Mouse (Mus musculus): Measurements from ENCODE around the gene Rpl18. TPM values are rescaled to one million over a fixed set of nuclear protein-coding genes. Genes with fewer than 3 reads are reported as not detected.

Rpl18 gene
- 1,026 and 1,114 TPM in 2 replicates for polyA plus RNA-seq (2014; fragmentation: Nextera tagmentation; extraction: Ambion mirVana)

DNA sequence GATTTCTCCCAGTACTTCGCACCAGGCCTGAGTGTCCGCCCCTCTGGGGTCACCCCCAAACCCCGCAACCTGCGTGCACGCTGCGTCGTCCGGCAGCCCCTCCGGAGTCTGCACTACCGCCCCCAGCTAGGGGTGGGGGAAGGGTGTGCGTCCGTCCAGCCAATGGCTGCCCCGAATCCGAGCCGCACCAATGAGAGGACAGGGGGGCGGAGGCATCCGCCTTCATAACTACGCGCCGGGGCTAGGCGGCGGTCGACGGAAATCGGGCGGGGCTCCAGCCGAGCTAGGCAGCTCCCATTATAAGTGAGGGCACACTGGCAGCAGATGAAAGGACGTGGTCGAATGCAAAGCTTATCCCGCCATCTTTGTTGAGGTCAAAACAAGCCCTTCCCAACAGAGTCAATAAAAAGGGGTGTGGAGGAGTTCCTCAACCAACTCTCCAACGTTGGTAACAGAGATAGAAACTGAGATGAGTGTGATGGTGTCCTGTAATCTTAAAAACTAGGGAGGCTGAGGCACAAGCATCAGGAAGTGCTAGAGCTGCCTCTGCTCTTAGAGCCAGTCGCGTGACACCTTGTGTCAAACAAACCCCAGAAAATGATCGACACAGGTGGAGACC, at the start of gene Rpl18:
Rpl18 (plus strand) TSS at position 368 of the 619 bp plus-strand sequence.
- Histone ChIP-seq H3K9me3 (replicated peaks; ENCODE audit: control insufficient read depth, low read length) (no peaks in the 10 kb centered on the region), H3K4me2 (ENCODE audit: low read depth, low read length) (peak within 1 kb of the TSS; percentile 85), H3K4me3 (ENCODE audit: low read depth, low read length) (peak within 1 kb of the TSS; percentile 67), H3K27ac (replicated peaks; ENCODE audit: low read depth, low read length) (no peak within 1 kb of the TSS), H3K36me3 (replicated peaks; ENCODE audit: control insufficient read depth, insufficient read depth, low read depth, low read length) (peaks cover 17% of the 10 kb centered on the region), H3K9ac (replicated peaks; ENCODE audit: low read length) (peak within 1 kb of the TSS; percentile 65), H3K4me1 (ENCODE audit: control insufficient read depth, insufficient read depth, low read length) (peaks cover 10% of the 10 kb centered on the region), H3K27me3 (ENCODE audit: control insufficient read depth, insufficient read depth, low read length) (no peaks in the 10 kb centered on the region)
- DNase-seq (ENCODE audit: low spot score) (peak; percentile 98), ATAC-seq (replicated peaks; ENCODE audit: insufficient number of reproducible peaks, low FRiP score, low TSS enrichment, low read depth) (peak; percentile 86)
- 8% methylated on average over 34 of the region's 34 CpGs for WGBS

DNA sequence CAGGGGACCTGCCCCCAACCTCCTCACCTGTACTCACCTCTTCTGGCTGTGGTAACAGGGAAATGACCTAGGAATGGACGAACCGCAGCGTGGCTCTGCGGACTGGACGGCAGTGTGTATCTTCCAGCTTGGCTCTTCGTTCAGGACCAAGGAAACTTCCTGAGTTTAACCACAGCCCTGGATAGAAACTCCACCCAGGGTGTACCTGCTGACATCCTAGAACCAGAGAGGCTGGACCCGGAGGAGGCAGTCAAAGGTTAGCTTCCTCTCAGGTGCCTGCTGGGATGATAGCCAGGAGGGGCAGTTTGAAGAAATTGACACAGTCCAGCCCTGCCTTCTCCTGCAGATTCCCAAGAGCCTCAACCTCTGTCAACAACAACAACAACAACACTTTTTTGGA, 49.1 kb upstream of the Rpl18 start, which contains the start of gene Fut2:
Fut2 (minus strand) TSS at position 234 of the 400 bp plus-strand sequence.
- ATAC-seq (replicated peaks; ENCODE audit: insufficient number of reproducible peaks, low FRiP score, low TSS enrichment, low read depth) (no peak), DNase-seq (ENCODE audit: low spot score) (no peak)
- Histone ChIP-seq H3K36me3 (replicated peaks; ENCODE audit: control insufficient read depth, insufficient read depth, low read depth, low read length) (no peaks in the 10 kb centered on the region), H3K27me3 (ENCODE audit: control insufficient read depth, insufficient read depth, low read length) (no peaks in the 10 kb centered on the region), H3K9me3 (replicated peaks; ENCODE audit: control insufficient read depth, low read length) (no peaks in the 10 kb centered on the region), H3K4me1 (ENCODE audit: control insufficient read depth, insufficient read depth, low read length) (no peaks in the 10 kb centered on the region), H3K9ac (replicated peaks; ENCODE audit: low read length) (no peak within 1 kb of the TSS), H3K4me3 (ENCODE audit: low read depth, low read length) (no peak within 1 kb of the TSS), H3K4me2 (ENCODE audit: low read depth, low read length) (no peak within 1 kb of the TSS), H3K27ac (replicated peaks; ENCODE audit: low read depth, low read length) (no peak within 1 kb of the TSS)
- WGBS: 83% methylated on average over 7 of the region's 7 CpGs

DNA sequence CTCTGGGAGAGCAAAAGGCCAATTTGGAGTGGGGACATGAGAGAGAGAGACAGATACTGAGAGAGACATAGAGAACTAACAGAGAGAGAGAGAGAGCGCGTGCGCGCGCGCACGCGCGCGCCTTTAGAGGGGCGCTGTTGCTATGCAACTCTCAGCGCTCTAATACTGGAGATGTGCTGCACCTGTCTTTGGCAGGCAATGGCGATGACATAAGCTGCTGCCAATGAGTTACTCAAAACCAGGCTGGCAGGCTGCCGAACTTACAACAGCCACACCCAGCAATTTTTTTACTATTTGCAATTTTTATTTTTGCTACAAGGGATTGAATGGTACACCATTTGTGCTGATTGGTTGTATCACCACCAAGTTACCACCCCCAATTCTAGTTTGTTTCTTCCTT, 47.5 kb upstream of the Rpl18 start:
- no peaks in the 10 kb centered on the region for H3K36me3 ChIP-seq (replicated peaks; ENCODE audit: control insufficient read depth, insufficient read depth, low read depth, low read length)
- H3K27ac ChIP-seq (replicated peaks; ENCODE audit: low read depth, low read length): no peak overlapping the region
- 75% methylated on average over 14 of the region's 14 CpGs for WGBS
- ATAC-seq (replicated peaks; ENCODE audit: insufficient number of reproducible peaks, low FRiP score, low TSS enrichment, low read depth): no peak
- no peak overlapping the region for H3K4me2 ChIP-seq (ENCODE audit: low read depth, low read length)
- DNase-seq (ENCODE audit: low spot score): no peak
- H3K4me1 ChIP-seq (ENCODE audit: control insufficient read depth, insufficient read depth, low read length): no peaks in the 10 kb centered on the region
- H3K27me3 ChIP-seq (ENCODE audit: control insufficient read depth, insufficient read depth, low read length): no peaks in the 10 kb centered on the region
- H3K9me3 ChIP-seq (replicated peaks; ENCODE audit: control insufficient read depth, low read length): no peaks in the 10 kb centered on the region
- H3K4me3 ChIP-seq (ENCODE audit: low read depth, low read length): no peak overlapping the region
- no peak overlapping the region for H3K9ac ChIP-seq (replicated peaks; ENCODE audit: low read length)

DNA sequence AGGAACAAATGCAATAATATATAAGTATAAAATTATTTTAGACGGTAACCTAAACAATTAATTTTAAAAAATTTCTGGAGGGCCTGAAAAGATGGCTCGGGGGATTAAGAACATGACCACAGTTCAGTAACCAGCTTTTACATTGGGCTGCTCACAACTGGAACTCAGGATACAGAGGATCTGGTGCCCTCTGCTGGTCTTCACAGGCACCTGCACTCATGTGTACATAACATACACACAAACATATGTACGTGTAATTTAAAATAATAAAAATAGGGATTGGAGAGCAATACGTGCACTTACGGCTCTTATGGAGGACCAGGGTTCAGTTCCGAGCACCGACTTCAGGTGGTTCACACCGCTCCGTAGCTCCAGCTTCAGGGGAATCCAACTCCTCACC, 46.3 kb upstream of the Rpl18 start:
- no peaks in the 10 kb centered on the region for H3K9me3 ChIP-seq (replicated peaks; ENCODE audit: control insufficient read depth, low read length)
- no peak overlapping the region for H3K4me3 ChIP-seq (ENCODE audit: low read depth, low read length)
- no peak overlapping the region for H3K4me2 ChIP-seq (ENCODE audit: low read depth, low read length)
- no peaks in the 10 kb centered on the region for H3K36me3 ChIP-seq (replicated peaks; ENCODE audit: control insufficient read depth, insufficient read depth, low read depth, low read length)
- no peaks in the 10 kb centered on the region for H3K4me1 ChIP-seq (ENCODE audit: control insufficient read depth, insufficient read depth, low read length)
- peak; percentile 14 for DNase-seq (ENCODE audit: low spot score)
- no peak for ATAC-seq (replicated peaks; ENCODE audit: insufficient number of reproducible peaks, low FRiP score, low TSS enrichment, low read depth)
- H3K27me3 ChIP-seq (ENCODE audit: control insufficient read depth, insufficient read depth, low read length): no peaks in the 10 kb centered on the region
- 95% methylated on average over 9 of the region's 9 CpGs for WGBS
- H3K27ac ChIP-seq (replicated peaks; ENCODE audit: low read depth, low read length): no peak overlapping the region
- H3K9ac ChIP-seq (replicated peaks; ENCODE audit: low read length): no peak overlapping the region

DNA sequence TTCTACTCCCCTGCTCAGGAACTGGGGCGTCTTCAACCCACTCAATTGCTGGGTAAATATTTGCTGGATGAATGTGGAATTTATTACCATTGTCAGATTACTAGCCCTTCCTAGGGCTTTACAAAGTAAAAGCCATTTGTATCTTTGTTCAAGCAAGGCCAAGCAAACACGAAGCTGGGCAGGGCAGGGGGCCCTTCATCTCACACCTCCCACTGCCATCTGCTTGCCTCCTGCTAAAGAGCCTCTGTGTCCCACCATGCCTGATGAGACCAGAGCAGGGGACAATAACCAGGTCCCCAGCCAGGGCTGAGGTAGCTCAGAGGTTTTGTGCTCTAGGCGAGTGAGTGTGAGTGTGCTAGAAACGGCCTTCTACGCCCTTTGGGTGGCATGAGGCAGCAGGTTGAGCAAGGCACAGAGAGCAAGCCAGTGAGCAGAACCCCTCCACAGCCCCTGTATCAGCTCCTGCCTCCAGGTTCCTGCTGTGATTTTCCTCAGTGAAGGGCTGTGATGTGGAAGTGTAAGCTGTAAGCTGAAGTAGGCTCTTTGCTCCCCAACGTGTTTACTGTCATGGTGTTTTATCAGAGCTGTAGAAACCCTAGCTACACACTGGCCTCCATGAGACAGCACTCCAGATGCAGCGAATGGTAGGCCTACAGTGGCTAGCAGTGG, 37.5 kb upstream of the Rpl18 start:
- Histone ChIP-seq H3K9me3 (replicated peaks; ENCODE audit: control insufficient read depth, low read length) (no peaks in the 10 kb centered on the region), H3K36me3 (replicated peaks; ENCODE audit: control insufficient read depth, insufficient read depth, low read depth, low read length) (no peaks in the 10 kb centered on the region), H3K27me3 (ENCODE audit: control insufficient read depth, insufficient read depth, low read length) (no peaks in the 10 kb centered on the region; the same call in 1 of the 2 replicates), H3K4me1 (ENCODE audit: control insufficient read depth, insufficient read depth, low read length) (no peaks in the 10 kb centered on the region), H3K4me3 (ENCODE audit: low read depth, low read length) (no peak overlapping the region), H3K4me2 (ENCODE audit: low read depth, low read length) (no peak overlapping the region), H3K9ac (replicated peaks; ENCODE audit: low read length) (no peak overlapping the region), H3K27ac (replicated peaks; ENCODE audit: low read depth, low read length) (no peak overlapping the region)
- 83% methylated on average over 7 of the region's 7 CpGs for WGBS
- DNase-seq (ENCODE audit: low spot score) (no peak), ATAC-seq (replicated peaks; ENCODE audit: insufficient number of reproducible peaks, low FRiP score, low TSS enrichment, low read depth) (no peak)

DNA sequence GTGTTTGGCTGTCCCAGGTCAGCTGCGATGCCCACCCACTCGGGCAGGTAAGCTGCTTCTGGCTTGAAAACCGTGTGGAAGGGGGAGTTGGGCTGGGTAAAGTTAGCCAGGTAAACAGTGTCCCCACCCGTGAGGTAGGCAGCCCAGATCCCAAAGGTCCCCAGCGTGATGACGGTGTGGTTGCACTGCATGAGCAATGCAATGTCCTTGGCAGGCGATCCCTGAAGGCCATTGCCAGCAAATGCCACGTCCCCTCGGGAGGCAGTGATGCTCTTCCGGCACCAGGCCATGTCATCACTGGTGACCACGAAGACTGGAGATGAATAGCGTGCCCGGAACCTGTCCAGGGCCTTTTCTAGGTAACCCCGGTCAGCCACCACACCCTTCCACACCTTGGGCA, 36.7 kb upstream of the Rpl18 start:
- Histone ChIP-seq H3K36me3 (replicated peaks; ENCODE audit: control insufficient read depth, insufficient read depth, low read depth, low read length) (no peaks in the 10 kb centered on the region), H3K27me3 (ENCODE audit: control insufficient read depth, insufficient read depth, low read length) (no peaks in the 10 kb centered on the region; the same call in 1 of the 2 replicates), H3K27ac (replicated peaks; ENCODE audit: low read depth, low read length) (no peak overlapping the region), H3K9me3 (replicated peaks; ENCODE audit: control insufficient read depth, low read length) (no peaks in the 10 kb centered on the region), H3K9ac (replicated peaks; ENCODE audit: low read length) (no peak overlapping the region), H3K4me3 (ENCODE audit: low read depth, low read length) (no peak overlapping the region), H3K4me2 (ENCODE audit: low read depth, low read length) (no peak overlapping the region), H3K4me1 (ENCODE audit: control insufficient read depth, insufficient read depth, low read length) (no peaks in the 10 kb centered on the region)
- WGBS: 92% methylated on average over 14 of the region's 14 CpGs
- DNase-seq (ENCODE audit: low spot score) (no peak), ATAC-seq (replicated peaks; ENCODE audit: insufficient number of reproducible peaks, low FRiP score, low TSS enrichment, low read depth) (no peak)

DNA sequence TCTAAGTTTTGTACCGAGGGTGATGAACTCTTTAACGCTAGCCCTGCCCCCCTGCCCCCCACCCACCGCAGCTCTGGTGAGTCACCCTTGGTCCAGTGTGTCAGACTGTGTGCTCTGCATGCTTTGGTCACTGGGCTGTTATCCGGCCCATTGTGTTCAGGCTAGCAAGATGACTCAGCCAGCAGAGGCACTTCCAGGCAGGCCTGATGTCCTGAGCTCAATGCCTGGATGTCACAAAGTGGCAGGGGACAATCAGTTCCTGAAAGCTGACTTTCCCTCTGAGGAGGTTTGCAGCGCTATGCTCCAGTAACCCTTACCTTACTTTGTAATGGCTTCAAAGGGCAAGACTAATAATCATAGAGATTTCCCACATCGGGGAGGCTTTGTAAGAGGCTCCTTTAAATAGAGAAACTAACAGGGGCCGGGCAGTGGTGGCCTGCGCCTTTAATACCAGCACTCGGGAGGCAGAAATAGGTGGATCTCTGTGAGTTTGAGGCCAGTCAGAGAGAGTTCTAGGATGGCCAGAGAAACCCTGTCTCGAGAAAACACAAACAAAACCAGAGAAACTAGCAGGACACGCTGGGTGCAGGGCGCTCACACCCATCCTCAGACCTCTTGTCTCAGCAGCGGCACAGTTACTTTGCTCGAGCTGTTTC, 35.2 kb upstream of the Rpl18 start:
- Histone ChIP-seq H3K27ac (replicated peaks; ENCODE audit: low read depth, low read length) (no peak overlapping the region), H3K4me1 (ENCODE audit: control insufficient read depth, insufficient read depth, low read length) (0 out of 2 replicates have a peak, but pooled peaks cover 1% of the 10 kb centered on the region), H3K27me3 (ENCODE audit: control insufficient read depth, insufficient read depth, low read length) (no peaks in the 10 kb centered on the region), H3K4me3 (ENCODE audit: low read depth, low read length) (no peak overlapping the region), H3K9me3 (replicated peaks; ENCODE audit: control insufficient read depth, low read length) (no peaks in the 10 kb centered on the region), H3K9ac (replicated peaks; ENCODE audit: low read length) (no peak overlapping the region), H3K36me3 (replicated peaks; ENCODE audit: control insufficient read depth, insufficient read depth, low read depth, low read length) (no peaks in the 10 kb centered on the region), H3K4me2 (ENCODE audit: low read depth, low read length) (no peak overlapping the region)
- no peak for ATAC-seq (replicated peaks; ENCODE audit: insufficient number of reproducible peaks, low FRiP score, low TSS enrichment, low read depth)
- 73% methylated on average over 14 of the region's 14 CpGs for WGBS
- no peak for DNase-seq (ENCODE audit: low spot score)
